Mouse (Mus musculus) kidney, postnatal 36 days (tissue): ENCODE measurements around the gene Srpr.

ENCODE experiments used
- DNase-seq, 2 experiments: peaks; one replicate each; pipeline ENCODE4 v3.0.0; 2021 to 2022; ENCODE audit warnings: mixed read lengths in 2 of 2

Gene Srpr

DNA sequence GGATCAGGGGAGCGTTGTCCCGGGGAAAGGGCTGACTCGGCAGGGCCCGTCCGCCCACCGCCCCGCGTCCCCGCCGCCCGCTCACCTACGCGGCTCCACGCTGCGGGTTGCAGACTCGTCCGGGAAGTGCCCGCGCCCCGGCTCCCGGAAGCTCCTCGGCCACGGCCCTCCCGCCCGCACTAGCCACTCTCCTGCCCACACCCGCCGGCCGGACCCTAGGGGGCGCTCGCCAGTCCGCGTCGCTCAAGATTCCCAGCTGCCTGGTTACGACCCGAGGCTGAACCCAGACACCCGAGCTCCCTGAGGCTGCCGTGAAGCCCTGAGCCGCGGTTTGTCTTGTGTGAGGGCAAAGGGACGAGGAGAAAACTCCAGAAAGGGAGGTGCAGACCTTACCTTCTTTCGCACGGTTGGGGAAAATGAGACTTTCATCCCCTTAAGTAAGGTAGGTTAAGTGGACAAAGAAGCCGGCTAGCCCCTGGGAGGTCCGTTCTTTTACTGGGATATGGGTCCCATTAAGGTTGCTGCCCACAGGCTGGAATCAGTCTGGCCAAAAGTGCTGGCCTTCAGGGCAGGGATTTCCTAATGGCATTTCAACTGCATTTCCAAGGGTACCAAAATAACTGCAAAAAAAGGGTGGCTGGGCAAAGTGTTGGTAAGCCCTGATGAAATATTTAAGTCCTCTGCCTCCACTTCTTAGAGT is at the start of gene Srpr, which contains the start of gene Tirap:
Gene Srpr (plus strand): TSS at position 404 of the 700 bp plus-strand sequence.
Gene Tirap (minus strand): TSS at position 520 of the 700 bp plus-strand sequence.
- DNase-seq, result peak; percentile 94 to 98

DNA sequence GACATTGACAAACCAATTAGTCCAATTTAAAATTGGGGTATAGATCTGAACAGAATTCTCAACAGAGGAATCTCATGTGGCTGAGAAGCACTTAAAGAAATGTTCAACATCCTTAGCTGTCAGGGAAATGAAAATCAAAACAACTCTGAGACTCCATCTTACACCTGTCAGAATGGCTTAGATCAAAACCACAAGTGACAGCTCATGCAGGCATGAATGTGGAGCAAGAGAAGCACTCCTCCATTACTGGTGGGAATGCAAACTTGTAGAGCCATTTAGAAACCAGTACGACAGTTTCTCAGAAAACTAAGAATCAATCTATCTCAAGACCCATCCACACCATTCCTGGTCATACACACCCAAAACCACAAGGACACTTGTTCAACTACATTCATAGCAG is 47.1 kb upstream of the Srpr start:
- no peak for DNase-seq

DNA sequence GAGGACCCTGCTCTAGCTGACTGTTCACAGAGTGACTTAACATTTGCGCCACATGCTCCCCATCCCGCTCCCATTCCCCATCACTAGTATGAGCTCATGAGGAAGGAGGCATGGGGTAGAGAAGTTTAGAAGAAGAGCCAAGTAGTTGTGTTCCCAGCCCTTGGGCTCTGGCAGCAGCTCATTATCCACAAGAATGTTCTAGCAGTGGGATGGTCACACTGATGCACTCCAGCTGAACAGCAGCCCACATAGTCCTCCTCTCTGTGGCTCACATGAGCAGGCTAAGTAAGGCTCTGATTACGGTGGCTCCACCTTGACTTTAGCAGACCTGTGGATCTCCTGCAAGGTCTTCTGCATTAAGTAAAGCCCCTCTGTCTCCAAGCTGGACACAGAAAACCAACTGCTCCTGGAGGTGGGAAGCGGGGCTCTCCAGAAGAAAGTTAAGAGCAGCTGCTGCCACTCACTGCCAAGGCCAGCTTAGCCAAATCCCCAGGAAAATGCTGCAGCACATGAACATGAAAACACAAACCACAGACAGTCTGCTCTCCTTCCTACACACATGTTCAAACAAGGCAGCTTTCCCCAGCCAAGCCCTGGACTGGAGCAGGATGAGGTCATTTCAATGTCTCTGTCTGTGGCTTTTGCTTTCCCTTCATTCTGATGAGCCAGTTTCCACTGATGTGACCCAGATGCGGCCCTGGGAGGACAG is 43.8 kb upstream of the Srpr start:
- no peak for DNase-seq

DNA sequence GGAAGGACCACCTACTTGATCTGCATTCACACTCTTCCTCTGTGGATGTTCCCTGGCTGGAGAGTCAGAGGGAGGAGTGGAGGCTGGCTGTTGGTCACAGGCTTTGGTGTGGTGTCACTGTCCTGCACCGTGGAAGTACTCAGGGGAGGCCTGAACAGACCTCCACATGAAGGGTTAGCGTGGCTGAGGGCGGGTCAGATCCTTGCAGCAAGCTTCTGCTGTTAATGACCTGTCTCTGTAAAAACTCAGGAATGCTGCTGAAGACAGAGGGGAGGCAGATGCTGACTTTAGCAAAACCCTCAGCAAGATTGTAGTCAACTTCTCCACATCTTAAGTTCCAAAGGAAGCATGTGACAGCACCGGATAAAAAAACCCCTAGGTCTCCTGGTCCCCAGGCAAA is 43.1 kb upstream of the Srpr start:
- DNase-seq, result peak in 1 of 2 experiments; percentile 14

DNA sequence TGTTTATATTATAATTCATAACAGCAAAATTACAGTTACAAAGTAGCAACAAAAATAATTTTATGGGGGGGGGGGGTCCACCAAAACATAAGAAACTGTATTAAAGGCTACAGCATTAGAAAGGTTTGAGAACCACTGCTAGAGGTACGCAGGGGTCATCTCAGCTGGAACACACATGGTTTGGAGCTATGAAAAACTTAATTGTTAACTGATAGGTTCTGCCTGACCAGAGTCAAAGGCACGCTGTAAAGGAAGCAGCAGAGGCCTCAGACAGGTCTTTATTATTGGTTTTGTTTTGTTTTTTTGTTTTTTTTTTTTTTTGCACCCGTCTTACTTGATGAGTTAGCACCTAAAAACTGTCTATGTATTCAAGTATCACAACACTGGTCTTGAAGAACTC is 41.5 kb upstream of the Srpr start:
- DNase-seq, result peak in 1 of 2 experiments; percentile 19

DNA sequence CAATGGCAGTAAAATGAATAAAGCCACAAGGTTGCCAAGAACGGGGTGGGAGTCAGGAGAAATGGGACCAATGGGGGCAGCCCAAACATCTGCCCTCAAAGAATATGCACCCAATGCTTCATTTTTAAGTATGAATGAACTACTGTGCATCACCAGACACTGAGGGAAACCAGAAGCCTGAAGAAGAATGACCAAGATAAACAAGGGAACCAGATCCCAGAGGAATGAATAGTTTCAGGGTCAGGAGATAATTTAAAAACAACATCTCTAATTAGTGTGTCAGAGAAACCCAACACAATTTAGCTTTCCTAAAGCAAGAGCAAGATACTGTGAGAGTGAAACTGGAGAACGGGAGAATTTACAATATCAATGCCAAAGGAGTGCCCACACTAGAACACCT is 39.3 kb upstream of the Srpr start:
- no peak for DNase-seq

DNA sequence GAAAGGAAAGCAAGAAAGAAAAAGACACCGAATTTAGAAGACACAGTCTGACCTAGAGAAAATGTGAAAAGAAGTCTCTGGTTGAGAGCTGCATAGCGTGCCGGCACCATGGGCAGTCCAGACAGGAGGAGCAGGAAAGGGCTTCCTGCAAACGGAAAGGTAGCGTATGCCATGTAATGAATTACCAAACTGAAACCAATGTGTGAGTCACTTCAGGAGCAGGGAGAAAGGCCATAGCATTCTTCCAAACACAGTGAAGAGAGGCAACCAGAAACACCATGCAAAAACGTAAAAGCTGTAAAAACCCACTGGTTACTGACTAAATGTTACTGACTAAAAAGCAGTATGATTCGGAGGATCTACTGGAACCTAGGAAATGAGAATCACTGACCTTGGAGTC is 38.3 kb upstream of the Srpr start:
- peak; percentile 29 to 35 for DNase-seq

DNA sequence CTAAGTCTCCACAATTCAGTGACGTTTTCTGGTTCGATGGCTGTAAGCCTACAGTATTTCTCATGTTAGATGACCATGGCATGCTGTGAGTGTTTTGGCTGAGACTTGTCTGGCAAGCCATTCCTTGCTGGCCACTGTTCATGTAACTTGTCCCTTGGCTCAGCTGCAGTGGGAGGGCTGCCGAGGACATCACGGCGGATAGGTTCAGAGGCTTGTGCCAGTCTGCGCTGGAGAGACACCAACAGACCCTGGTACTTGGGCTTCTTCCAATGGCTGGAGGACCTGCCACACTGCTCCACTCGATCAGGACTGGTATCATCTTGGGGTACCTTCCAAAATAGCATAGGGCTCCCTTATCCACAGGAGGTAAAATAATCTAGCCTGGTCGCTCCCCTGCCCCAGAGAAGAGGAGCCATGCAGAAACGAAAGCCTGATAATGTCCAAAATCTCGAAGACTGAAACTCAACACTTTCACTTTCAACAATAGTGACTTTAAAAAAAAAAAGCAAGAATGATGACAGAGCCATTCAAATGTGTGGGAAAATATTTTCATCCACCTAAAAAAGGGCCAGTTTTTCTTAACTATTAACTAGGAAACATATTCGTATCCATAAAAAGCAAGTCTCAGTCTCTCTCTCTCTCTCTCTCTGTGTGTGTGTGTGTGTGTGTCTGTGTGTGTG is 36.8 kb upstream of the Srpr start:
- peak; percentile 34 to 64 for DNase-seq

DNA sequence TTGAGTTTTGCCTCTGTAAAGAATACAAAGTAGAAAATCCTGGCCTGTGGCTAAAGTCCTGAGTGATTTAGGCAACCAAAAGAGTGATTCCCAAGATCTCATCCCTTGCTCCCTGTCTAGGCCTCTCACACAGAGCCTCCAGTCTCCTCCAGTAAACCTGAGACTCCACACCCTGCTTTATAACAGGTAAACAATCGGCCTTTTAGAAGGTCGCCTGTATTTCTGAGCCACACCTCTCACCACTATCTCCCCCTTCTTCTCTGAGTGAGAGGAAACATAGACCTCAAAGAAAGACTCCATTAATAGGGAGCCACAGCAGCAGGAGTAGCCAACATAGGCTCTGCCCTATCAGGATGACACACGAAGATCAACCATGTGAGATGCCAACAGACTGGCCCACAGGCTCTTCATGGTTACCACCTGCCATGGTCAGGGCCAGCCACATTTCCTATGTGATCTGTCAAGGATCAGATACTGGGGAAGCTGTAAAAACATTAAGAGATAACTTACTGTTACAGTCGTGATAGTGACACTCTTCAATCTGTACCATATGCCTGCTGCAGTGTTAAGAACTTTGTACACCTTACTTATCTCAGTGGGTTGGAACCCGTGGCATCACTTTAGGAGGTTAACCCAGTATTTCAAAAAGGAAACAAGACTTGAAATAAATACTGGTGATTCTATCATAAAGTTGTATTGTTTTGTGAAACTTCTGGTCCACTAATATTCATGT is 35.7 kb upstream of the Srpr start:
- no peak for DNase-seq

DNA sequence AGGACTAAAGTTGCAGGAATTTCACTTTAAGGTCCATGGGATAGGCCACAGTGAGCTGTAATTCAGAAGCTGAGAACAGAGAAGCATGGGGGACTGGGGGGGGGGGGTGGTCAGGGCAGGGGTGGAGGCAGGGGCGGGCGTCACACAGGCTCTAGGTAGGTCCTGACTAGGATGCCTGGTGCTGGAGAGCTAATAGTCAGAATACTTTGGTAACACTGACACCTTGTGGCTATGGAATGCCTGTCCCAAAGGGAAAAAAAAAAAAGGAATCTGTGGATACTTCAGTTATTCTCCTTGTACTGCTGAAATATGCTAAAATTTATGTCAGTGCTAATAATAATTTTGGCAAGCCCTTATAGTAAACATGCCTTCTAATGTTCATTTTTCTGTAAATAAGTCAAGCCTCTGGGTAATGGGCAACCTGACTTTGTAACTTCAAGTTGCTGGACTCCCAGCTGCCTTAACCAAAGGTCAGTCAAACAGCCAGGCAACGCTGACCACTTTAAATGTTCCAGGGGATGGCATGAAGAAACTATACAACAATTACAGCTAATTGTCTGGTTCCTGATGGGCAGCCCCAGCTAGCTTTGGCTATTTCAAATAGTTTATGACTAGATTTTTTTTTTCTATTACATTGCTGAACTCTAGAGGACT is 33.7 kb upstream of the Srpr start:
- DNase-seq, result peak; percentile 42 to 60

DNA sequence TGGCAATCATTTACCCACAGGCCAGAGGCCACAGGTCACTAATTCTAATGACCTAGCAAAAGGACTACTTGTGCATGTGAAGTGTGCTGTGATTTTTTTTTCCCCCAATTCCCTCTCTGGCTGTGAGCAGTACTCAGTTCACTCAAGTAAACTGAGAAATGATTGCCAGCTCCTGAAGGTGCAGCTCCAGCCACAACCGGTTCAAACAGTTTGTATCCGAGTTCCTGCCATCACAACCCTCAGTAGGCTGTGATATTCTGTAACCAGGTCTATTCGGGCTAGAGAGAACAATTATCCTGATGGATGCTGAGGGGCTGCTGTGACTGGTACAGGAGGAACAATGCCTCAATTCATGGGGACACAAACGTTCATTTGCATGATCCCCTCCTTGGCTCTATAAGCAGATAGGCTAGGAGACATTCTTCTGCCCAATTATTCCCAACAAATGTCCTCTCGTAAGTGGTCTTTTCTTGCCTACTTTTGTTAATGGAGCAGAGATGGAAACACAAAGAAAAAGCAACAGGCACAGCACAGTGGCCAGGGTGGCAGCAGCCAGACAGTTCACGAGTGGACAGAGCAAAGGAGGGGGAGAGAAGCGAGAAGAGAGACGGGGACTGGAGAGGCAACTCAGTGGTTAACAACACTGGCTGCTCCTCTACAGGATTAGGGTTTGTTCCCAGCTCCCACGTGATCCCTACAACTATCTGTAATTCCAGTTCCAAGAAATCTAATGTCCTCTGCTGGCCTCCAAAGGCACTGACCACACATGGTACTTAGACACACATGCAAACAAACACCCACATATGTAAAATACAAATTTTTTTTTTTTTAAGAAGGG is 33.0 kb upstream of the Srpr start:
- peak; percentile 74 to 87 for DNase-seq

DNA sequence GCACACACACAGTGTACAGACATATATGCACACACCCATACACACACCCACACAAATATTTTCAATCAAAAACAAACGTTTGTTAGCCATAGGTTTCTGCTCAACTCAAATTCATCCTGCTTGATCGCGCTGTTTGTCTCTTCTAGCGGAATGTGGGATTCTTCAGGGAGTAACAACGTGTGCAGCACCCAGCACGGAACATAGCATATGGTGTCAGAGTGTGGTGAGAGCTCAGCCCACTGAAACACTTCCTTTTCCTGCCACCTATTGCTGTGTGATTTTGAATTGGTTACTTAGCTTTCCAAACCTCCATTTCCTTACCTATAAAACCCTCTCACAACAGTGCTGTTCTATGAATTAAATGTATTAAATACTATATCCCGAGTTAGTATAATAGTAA is 29.9 kb upstream of the Srpr start:
- DNase-seq, result no peak

DNA sequence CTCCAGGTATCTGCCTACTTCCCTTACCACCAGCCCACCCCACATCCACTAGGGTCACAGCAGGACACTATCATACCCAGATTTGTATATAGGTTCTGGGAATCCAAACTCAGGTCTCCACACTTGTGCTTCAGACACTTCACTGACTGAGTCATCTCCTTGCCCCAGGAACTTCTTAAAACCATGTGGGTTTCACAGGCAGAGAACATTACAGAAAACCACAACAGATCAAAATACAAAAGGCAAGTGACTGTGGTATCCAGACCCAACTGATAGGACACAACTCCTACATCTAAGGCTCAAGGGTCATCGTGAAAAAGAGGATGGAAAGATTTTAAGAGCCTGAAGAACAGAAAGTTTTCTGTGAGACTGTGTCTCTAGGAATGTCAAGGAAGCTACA is 26.6 kb upstream of the Srpr start:
- DNase-seq, result no peak

DNA sequence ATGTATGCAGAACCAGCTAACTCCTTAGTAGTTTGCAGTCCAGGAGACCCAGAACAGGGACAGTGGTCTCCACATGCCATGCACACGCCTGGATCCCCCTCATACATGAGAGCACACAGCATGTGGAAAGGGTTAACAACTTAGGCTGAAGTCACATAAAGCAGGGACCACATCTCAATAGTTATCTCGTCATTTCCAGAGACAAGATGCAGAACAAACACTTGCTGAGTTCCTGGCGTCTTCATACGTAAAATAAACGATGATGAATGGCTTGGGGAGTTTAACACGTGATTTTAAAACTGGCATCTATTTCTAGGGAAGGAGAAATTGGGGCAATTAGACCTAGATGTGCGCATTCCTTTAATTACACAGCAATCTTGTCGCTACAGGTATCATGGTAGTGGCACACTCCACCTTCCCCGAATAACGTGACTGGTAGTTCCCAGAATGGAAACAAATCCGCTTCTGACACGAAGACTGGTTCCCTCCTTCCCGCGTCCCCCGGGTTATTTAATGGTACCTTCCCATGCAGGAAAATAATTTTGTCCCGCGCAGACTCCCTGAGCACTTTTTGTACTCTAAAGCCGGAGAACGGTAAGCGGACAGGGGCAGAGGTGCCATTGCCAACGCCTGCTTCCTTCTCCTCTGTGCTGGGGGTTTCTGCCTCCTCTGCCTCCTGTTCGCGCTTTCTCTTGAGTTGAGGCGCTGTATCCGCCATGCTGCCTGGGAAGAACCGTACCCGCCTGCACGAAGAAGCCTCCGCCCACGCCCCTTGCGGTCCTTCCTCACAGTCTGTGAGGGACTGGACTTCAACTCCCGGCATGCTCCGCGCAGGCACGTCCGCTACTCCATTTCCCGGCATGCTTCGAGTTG is 24.5 kb upstream of the Srpr start, which contains the start of gene Dcps:
Gene Dcps (minus strand): TSS at position 811 of the 873 bp plus-strand sequence.
- peak; percentile 97 to 98 for DNase-seq

DNA sequence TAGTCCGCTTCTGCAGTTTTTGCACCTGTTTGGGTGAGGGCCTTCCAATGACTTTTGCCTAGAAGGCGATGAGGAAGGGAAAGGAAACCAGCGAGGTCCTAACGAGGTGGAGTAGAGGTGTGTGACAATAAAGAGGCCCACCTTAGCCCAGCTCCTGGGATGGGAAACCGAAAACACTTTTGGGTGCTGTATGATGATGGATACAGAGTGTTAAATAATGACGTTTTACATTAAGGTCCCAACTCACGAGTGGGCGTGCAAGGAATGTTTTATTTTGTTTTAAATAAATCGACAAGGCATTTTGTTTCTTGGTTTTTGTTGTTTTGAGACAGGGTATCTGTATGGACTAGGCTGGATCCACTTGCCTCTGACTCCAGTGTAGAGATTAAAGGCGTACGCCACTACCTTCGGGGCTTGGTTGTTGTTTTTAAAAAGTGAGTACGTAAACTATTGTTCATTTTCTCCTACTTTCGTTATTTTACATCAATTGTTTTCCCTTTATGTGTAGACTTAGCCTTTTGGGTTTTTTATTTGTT is 23.8 kb upstream of the Srpr start:
- DNase-seq, result no peak

DNA sequence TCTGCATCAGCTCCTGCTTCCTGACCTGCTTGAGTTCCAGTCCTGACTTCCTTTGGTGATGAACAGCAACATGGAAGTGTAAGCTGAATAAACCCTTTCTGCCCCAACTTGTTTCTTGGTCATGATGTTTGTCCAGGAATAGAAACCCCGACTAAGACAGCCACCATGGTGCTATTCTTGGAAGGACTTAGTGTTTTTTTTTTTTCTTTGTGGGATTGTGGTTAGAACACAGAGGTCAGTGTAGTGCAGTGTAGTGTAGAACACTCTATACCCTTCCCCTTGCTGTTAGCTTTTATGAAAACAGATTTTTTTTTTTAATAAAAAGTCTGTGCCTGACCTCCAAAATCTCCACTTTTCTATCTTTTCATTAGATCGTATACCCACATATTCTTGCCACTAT is 17.1 kb upstream of the Srpr start:
- DNase-seq, result no peak

DNA sequence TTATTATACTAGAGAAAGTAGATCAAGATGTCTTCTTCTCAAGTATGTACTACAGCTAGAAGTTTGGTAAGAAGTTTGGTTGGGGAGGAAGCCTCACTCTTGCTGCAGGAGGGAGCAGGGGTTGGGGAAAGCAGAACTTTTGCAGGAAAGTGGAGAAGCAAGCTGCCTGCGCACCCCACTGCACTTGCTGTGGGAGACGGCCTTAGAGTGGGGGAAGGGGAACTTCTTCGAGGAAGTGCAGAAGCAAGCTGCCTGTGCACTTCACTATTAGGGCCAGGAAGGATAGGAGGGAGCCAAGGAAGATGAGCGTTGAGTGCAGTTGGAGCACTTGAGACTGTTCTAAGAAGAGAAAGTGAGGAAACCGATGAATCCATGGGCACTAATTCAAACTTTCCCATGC is 16.6 kb upstream of the Srpr start:
- no peak for DNase-seq

DNA sequence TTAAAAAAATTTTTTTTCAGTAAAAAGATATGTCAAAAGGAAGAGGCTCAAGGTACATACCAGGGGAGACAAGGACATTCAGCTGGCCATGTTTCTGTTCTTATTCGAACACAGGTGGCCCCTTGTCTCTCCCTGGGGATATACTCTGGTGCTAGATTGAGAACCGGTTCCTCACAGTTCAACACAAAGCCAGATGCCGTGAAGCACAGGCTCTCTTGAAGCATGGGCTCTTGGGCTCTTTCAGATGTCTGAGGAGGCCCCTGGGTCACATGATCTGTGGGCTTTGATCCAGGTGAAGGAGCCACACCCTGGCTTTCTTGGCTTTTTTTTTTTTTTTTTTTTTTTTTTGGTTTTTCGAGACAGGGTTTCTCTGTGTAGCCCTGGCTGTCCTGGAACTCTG is 13.5 kb upstream of the Srpr start:
- DNase-seq, result no peak

DNA sequence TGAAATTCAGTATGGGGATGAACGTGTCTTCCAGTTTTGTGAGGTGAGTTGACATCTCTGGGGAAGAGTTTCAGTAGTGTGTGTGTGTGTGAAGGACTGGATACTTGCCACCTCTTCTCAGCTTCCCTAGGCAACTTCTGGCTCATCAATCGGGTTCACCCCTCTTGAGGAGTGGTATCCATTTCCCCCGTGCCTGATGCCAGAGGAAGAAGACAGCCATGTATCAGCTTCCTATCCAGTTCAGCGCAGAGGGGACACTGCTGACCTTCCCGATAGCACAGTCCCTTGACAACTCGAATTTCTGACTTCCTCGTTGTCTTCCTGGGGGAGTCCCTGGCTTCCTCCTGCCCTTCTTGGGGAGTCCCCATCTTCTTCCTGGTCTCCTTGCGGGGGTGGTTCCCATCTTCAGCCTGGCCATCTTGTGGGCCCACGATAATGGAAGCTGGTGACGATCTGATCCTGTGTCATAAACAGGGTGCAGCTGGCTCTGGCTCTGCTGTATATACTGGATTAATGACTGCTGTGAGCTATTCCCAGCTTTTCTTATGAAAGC is 12.5 kb upstream of the Srpr start:
- DNase-seq, result no peak

DNA sequence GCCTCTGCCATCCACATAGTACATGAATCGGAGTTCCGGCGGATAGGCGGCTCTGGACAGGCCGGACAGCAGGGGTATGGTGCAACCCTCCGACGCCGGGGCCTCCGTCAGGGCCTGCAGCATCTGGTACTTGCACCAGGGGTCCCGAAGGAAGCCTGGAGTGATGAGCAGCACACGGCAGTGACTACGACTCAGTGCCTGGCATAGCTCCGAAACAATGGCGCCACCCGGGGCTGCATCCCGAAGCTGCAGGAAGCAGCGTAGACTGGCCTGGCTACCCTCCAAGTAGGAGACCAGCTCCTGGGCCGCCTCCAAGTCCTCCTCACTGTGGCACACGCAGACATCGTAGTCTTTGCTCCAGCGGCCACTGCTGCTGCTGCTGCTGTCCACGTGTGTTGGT is 11.3 kb upstream of the Srpr start:
- peak; percentile 33 to 67 for DNase-seq
